Mouse (Mus musculus): ENCODE results near the gene Vps39. TPM values are rescaled to one million over a fixed set of nuclear protein-coding genes. Genes with fewer than 3 reads are reported as not detected.

Gene Vps39
- polyA plus RNA-seq, 1 experiment from 2014 or later, result 41.5 TPM

DNA sequence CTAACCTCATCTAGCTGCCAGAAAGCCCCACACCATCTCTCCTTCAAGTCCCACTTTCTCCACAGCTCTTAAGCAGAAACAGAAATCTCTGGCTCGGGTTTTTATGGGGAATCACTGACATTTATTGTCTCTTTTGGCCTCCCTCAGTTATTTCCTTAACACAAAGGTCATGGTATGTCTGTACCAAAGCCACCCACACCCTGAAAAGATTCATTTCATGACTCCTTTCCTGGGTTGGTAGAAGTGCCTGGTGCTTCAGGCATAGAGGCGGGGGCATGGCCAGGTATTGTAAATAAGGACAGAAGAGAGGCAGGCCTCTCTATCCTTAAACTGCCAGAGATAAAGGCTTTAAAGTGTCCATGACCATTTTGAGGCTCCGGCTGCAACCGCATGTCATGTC is 38.5 kb downstream of the Vps39 start:
- whole genome bisulfite sequencing, result 87% methylated on average over 4 of the region's 4 CpGs

DNA sequence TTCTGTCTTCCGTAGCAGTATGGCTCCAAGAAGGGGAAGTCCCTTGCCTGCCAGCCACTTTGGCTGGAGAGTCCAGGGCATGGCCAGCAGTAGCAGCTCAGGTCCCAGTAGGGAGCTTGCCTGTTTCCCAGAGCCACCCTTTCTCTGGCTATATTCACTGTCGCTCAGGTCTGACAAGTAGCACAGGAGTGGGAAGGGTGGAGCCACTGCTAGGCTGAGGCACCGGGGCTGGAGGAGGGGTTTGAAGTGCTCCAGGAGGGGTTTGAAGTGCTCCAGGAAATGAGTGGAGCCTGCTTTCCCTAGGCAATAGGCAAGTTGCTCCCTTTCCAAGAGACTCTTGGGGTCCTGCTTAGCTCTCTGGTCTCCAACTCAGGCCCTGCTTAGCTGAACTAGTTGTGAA is 39.0 kb downstream of the Vps39 start, which contains the start of gene Pla2g4f:
Gene Pla2g4f, minus strand, starts transcription at position 190 of the 400 bp plus-strand sequence.
- H3K27ac ChIP-seq (ENCODE audit: low read depth, low read length), result no peak within 1 kb of the TSS
- DNase-seq (ENCODE audit: low spot score) (no peak), ATAC-seq (ENCODE audit: insufficient read depth, low FRiP score, low TSS enrichment) (no peak)
- H3K9me3 ChIP-seq (ENCODE audit: control insufficient read depth, low read length), result no peaks in the 10 kb centered on the region
- peaks cover 2% of the 10 kb centered on the region; the same call in 1 of the 2 replicates for H3K36me3 ChIP-seq (ENCODE audit: control insufficient read depth, insufficient read depth, low read length)
- H3K4me2 ChIP-seq (ENCODE audit: low read depth), result no peak within 1 kb of the TSS
- H3K9ac ChIP-seq (ENCODE audit: low read length), result no peak within 1 kb of the TSS
- no peak within 1 kb of the TSS for H3K4me3 ChIP-seq (ENCODE audit: low read depth, low read length)
- no peaks in the 10 kb centered on the region for H3K27me3 ChIP-seq (ENCODE audit: control insufficient read depth, insufficient read depth, low read length)
- H3K4me1 ChIP-seq (ENCODE audit: control insufficient read depth, insufficient read depth, low read length), result no peaks in the 10 kb centered on the region
- 52% methylated on average over 3 of the region's 3 CpGs for WGBS

More for the DNA sequence above, 38.5 kb downstream of the Vps39 start:
- H3K4me1 ChIP-seq (ENCODE audit: control insufficient read depth, insufficient read depth, low read length), result no peaks in the 10 kb centered on the region
- peaks cover 2% of the 10 kb centered on the region; the same call in 1 of the 2 replicates for H3K36me3 ChIP-seq (ENCODE audit: control insufficient read depth, insufficient read depth, low read length)
- no peaks in the 10 kb centered on the region for H3K9me3 ChIP-seq (ENCODE audit: control insufficient read depth, low read length)
- ATAC-seq (ENCODE audit: insufficient read depth, low FRiP score, low TSS enrichment), result no peak
- no peak overlapping the region for H3K4me3 ChIP-seq (ENCODE audit: low read depth, low read length)
- no peak for DNase-seq (ENCODE audit: low spot score)
- H3K9ac ChIP-seq (ENCODE audit: low read length), result no peak overlapping the region
- no peak overlapping the region for H3K4me2 ChIP-seq (ENCODE audit: low read depth)
- H3K27me3 ChIP-seq (ENCODE audit: control insufficient read depth, insufficient read depth, low read length), result no peaks in the 10 kb centered on the region
- no peak overlapping the region for H3K27ac ChIP-seq (ENCODE audit: low read depth, low read length)

DNA sequence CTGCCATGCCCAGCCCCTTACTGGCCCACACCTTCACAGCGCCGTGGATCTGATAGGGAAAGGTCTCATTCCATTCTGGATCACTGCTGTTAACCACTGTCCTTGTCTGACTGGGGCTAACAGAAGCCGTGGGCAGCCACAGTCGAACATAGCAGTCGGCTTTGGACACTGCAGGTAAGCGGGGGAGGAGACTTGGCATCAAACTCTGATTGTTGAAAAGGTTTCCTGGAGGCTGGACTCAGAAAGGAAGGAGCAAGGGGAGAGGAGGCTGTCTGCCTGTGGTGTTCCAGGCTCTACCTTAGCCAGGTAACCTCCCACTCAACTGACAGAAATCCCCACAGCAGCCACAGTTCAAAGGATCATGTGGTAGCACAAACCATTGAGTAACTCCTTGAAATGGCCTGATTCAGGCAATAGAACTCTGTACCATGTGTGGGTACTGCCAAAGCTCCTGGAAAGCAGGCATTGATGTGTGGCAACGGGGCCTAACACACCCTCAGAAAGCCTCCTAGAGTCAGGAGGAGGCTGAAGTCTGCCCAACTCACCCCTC is 40.6 kb downstream of the Vps39 start:
- DNase-seq (ENCODE audit: low spot score), result no peak
- no peaks in the 10 kb centered on the region for H3K4me1 ChIP-seq (ENCODE audit: control insufficient read depth, insufficient read depth, low read length)
- H3K27me3 ChIP-seq (ENCODE audit: control insufficient read depth, insufficient read depth, low read length), result no peaks in the 10 kb centered on the region
- no peaks in the 10 kb centered on the region for H3K9me3 ChIP-seq (ENCODE audit: control insufficient read depth, low read length)
- ATAC-seq (ENCODE audit: insufficient read depth, low FRiP score, low TSS enrichment), result no peak
- no peak overlapping the region for H3K27ac ChIP-seq (ENCODE audit: low read depth, low read length)
- H3K4me2 ChIP-seq (ENCODE audit: low read depth), result no peak overlapping the region
- WGBS, result 83% methylated on average over 7 of the region's 7 CpGs
- H3K36me3 ChIP-seq (ENCODE audit: control insufficient read depth, insufficient read depth, low read length), result no peaks in the 10 kb centered on the region
- H3K9ac ChIP-seq (ENCODE audit: low read length), result no peak overlapping the region
- no peak overlapping the region for H3K4me3 ChIP-seq (ENCODE audit: low read depth, low read length)

GRCm38 (mm10) chr2:120304113-120304512 is 48.8 kb downstream of the Vps39 start:
- no peaks in the 10 kb centered on the region for H3K4me1 ChIP-seq (ENCODE audit: control insufficient read depth, insufficient read depth, low read length)
- no peak overlapping the region for H3K27ac ChIP-seq (ENCODE audit: low read depth, low read length)
- H3K9me3 ChIP-seq (ENCODE audit: control insufficient read depth, low read length), result no peaks in the 10 kb centered on the region
- H3K4me3 ChIP-seq (ENCODE audit: low read depth, low read length), result no peak overlapping the region
- ATAC-seq (ENCODE audit: insufficient read depth, low FRiP score, low TSS enrichment) (no peak), DNase-seq (ENCODE audit: low spot score) (no peak)
- no peak overlapping the region for H3K4me2 ChIP-seq (ENCODE audit: low read depth)
- H3K36me3 ChIP-seq (ENCODE audit: control insufficient read depth, insufficient read depth, low read length), result no peaks in the 10 kb centered on the region
- no peaks in the 10 kb centered on the region for H3K27me3 ChIP-seq (ENCODE audit: control insufficient read depth, insufficient read depth, low read length)
- no peak overlapping the region for H3K9ac ChIP-seq (ENCODE audit: low read length)
- 27% methylated on average over 3 of the region's 3 CpGs for WGBS

DNA sequence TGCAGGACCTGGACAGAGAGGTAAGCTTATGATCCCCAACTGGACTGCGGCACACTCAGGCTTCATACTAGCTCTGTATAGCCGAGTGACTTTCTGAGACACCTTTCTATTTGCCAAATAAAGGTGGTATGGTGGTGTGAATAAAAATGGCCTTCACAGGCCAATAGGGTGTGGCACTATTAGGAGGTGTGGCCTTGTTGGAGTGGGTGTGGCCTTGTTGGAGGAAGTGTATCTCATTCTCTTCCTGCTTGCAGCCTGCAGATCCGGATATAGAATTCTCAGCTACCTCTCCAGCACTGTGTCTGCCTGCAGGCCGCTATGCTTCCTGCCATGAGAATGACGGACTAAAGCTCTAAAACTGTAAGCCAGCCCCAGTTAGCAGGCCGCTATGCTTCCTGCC is 51.9 kb downstream of the Vps39 start:
- H3K27ac ChIP-seq (ENCODE audit: low read depth, low read length), result no peak overlapping the region
- H3K4me3 ChIP-seq (ENCODE audit: low read depth, low read length), result no peak overlapping the region
- ATAC-seq (ENCODE audit: insufficient read depth, low FRiP score, low TSS enrichment), result no peak
- no peaks in the 10 kb centered on the region for H3K4me1 ChIP-seq (ENCODE audit: control insufficient read depth, insufficient read depth, low read length)
- no peak for DNase-seq (ENCODE audit: low spot score)
- no peaks in the 10 kb centered on the region for H3K27me3 ChIP-seq (ENCODE audit: control insufficient read depth, insufficient read depth, low read length)
- no peak overlapping the region for H3K4me2 ChIP-seq (ENCODE audit: low read depth)
- no peak overlapping the region for H3K9ac ChIP-seq (ENCODE audit: low read length)
- 93% methylated on average over 6 of the region's 6 CpGs for WGBS
- no peaks in the 10 kb centered on the region for H3K9me3 ChIP-seq (ENCODE audit: control insufficient read depth, low read length)
- H3K36me3 ChIP-seq (ENCODE audit: control insufficient read depth, insufficient read depth, low read length), result no peaks in the 10 kb centered on the region

DNA sequence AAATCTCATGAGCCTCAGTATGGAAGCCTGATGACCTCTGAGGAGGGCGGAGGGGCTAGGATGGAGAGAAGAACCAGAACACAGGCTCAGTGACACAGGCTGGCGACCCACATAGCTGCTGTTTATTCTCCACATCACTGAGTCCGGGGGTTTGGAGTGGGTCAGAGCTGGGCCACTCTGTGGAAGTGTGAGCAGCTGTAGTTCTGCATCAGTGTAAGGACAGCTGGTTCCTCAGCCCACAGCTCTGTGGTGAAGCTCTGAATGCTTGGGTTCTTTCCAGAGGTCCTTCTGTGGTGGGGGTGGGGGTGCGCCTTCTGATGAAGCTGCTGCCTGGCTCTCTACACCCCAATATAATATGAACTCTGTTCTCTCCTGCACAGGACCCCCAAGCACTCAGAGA is 53.1 kb downstream of the Vps39 start:
- no peaks in the 10 kb centered on the region for H3K9me3 ChIP-seq (ENCODE audit: control insufficient read depth, low read length)
- no peak overlapping the region for H3K4me2 ChIP-seq (ENCODE audit: low read depth)
- ATAC-seq (ENCODE audit: insufficient read depth, low FRiP score, low TSS enrichment) (no peak), DNase-seq (ENCODE audit: low spot score) (no peak)
- H3K36me3 ChIP-seq (ENCODE audit: control insufficient read depth, insufficient read depth, low read length), result no peaks in the 10 kb centered on the region
- H3K4me1 ChIP-seq (ENCODE audit: control insufficient read depth, insufficient read depth, low read length), result no peaks in the 10 kb centered on the region
- no peaks in the 10 kb centered on the region for H3K27me3 ChIP-seq (ENCODE audit: control insufficient read depth, insufficient read depth, low read length)
- 90% methylated on average over 4 of the region's 4 CpGs for WGBS
- no peak overlapping the region for H3K27ac ChIP-seq (ENCODE audit: low read depth, low read length)
- no peak overlapping the region for H3K4me3 ChIP-seq (ENCODE audit: low read depth, low read length)
- H3K9ac ChIP-seq (ENCODE audit: low read length), result no peak overlapping the region

DNA sequence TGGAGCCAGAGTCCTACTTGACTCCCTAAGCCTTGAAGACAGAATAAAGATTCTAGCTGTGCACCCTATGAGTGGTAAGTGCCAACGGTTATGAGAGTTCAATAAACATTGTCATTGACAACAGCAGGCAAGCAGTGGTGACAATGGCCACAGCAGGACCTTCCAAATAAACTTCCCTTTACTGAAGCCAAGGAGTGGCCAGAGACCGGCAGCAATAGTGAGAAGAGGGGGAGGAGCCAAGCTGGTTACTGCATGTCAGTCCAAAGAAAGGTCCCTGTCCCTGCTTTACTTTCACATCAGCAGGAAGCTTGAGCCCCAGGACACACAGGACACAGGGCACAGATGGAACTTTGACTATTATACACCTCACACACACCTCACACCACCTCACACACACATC is 56.8 kb downstream of the Vps39 start:
- Histone ChIP-seq H3K4me3 (ENCODE audit: low read depth, low read length) (no peak overlapping the region), H3K4me1 (ENCODE audit: control insufficient read depth, insufficient read depth, low read length) (no peaks in the 10 kb centered on the region), H3K36me3 (ENCODE audit: control insufficient read depth, insufficient read depth, low read length) (no peaks in the 10 kb centered on the region), H3K9ac (ENCODE audit: low read length) (no peak overlapping the region), H3K9me3 (ENCODE audit: control insufficient read depth, low read length) (no peaks in the 10 kb centered on the region), H3K27ac (ENCODE audit: low read depth, low read length) (no peak overlapping the region), H3K4me2 (ENCODE audit: low read depth) (no peak overlapping the region), H3K27me3 (ENCODE audit: control insufficient read depth, insufficient read depth, low read length) (no peaks in the 10 kb centered on the region)
- ATAC-seq (ENCODE audit: insufficient read depth, low FRiP score, low TSS enrichment) (no peak), DNase-seq (ENCODE audit: low spot score) (no peak)
- WGBS, result 7% methylated on average over 2 of the region's 2 CpGs

DNA sequence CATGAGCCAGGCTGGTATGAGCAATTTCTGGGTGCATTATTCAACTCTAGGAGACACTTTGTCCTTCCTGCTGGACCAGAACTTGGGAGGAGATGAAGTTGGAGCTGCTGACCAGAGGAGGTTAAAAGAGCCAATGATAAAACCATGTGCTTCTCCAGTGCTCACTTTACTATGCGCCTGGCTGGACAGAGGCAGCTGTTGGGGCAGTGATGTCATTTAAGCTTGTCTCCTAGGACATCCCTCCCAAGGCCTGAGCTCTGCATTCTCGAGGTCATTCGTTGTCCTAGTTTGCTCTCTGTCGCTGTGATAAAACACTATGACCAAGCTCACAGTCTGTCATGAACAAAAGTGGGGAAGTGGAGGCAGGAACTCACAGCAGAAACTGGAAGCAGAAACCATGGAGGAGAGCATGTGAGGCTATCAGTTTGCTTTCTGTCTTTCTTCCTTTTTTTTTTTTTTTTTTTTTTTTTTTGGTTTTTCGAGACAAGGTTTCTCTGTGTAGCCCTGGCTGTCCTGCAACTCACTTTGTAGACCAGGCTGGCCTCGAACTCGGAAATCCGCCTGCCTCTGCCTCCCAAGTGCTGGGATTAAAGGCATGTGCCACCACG is 61.4 kb downstream of the Vps39 start:
- Histone ChIP-seq H3K27me3 (ENCODE audit: control insufficient read depth, insufficient read depth, low read length) (no peaks in the 10 kb centered on the region), H3K36me3 (ENCODE audit: control insufficient read depth, insufficient read depth, low read length) (no peaks in the 10 kb centered on the region), H3K4me3 (ENCODE audit: low read depth, low read length) (no peak overlapping the region), H3K4me1 (ENCODE audit: control insufficient read depth, insufficient read depth, low read length) (no peaks in the 10 kb centered on the region), H3K9me3 (ENCODE audit: control insufficient read depth, low read length) (no peaks in the 10 kb centered on the region), H3K27ac (ENCODE audit: low read depth, low read length) (no peak overlapping the region), H3K4me2 (ENCODE audit: low read depth) (no peak overlapping the region), H3K9ac (ENCODE audit: low read length) (no peak overlapping the region)
- WGBS, result 86% methylated on average over 8 of the region's 9 CpGs
- DNase-seq (ENCODE audit: low spot score) (no peak), ATAC-seq (ENCODE audit: insufficient read depth, low FRiP score, low TSS enrichment) (no peak)

GRCm38 (mm10) chr2:120288995-120289394 is 63.9 kb downstream of the Vps39 start, which contains the start of gene Pla2g4d:
TSS of gene Pla2g4d (minus strand) at chr2:120289197.
- Histone ChIP-seq H3K4me1 (ENCODE audit: control insufficient read depth, insufficient read depth, low read length) (no peaks in the 10 kb centered on the region), H3K4me3 (ENCODE audit: low read depth, low read length) (no peak within 1 kb of the TSS), H3K9me3 (ENCODE audit: control insufficient read depth, low read length) (no peaks in the 10 kb centered on the region), H3K27ac (ENCODE audit: low read depth, low read length) (no peak within 1 kb of the TSS), H3K27me3 (ENCODE audit: control insufficient read depth, insufficient read depth, low read length) (no peaks in the 10 kb centered on the region), H3K36me3 (ENCODE audit: control insufficient read depth, insufficient read depth, low read length) (no peaks in the 10 kb centered on the region), H3K9ac (ENCODE audit: low read length) (no peak within 1 kb of the TSS), H3K4me2 (ENCODE audit: low read depth) (no peak within 1 kb of the TSS)
- ATAC-seq (ENCODE audit: insufficient read depth, low FRiP score, low TSS enrichment) (no peak), DNase-seq (ENCODE audit: low spot score) (no peak)
- WGBS, result 69% methylated on average over 5 of the region's 5 CpGs
